Mouse (Mus musculus): ENCODE measurements around the gene Plcb4.

- no peak for TF ChIP-seq POLR2A (IDR thresholded peaks at IDR 0.05; ENCODE audit: low read depth, low read length)
- no peak for TF ChIP-seq CTCF (conservative IDR thresholded peaks at IDR 0.05; ENCODE audit: insufficient read depth, insufficient read length, low read depth, low read length)
Observed at GRCm38 (mm10) chr2:135781391-135781790, 122.6 kb downstream of the Plcb4 start.
